Mouse (Mus musculus): ENCODE measurements at regions not wholly inside any gene's neighbourhood (a gene's known extent, or its start where the extent isn't known, plus 50 kb on each side); places are given as distances from the start of the nearest gene placed in this dataset.

DNA sequence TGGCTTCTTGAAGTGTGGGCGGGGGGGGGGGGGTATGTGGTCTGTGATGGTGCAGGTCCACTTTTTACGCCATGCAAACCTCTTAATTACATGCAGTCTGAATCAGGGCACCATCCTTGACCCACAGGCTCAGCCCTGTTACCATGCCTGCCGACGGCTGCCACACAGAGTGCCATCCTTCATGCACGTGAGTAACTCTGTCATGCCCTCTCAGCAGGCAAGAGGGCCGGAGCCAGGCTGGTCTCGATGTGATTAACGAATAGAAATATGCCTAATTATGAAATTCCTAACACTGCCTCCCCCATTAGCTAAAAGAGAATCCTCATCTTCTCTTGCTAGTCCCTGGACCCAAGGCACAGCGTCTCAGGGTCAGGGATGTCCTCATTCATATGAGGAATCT is 60.0 kb downstream of the Foxb1 start:
- TF ChIP-seq CTCF (conservative IDR thresholded peaks at IDR 0.05; ENCODE audit: low read length) (no peak), NANOG (IDR thresholded peaks at IDR 0.05; ENCODE audit: borderline replicate concordance, low read length) (no peak), POU5F1 (IDR thresholded peaks at IDR 0.05; ENCODE audit: borderline replicate concordance, low read length) (no peak)
